Mouse (Mus musculus) heart, embryonic 13.5 days (tissue): Measurements from ENCODE around the gene Dhrs1. TPM values are rescaled to one million over a fixed set of nuclear protein-coding genes. Genes with fewer than 3 reads are reported as not detected.

Experiments
- ATAC-seq: fragments of 200-750 bp; cut with Nextera tagmentation; 2 replicates; pipeline ENCODE4 v1.8.0; 2017; ENCODE audit warnings: moderate TSS enrichment; ENCODE audit not compliant: insufficient number of reproducible peaks, low FRiP score, low TSS enrichment; ENCODE audit errors: extremely low read depth
- H3K27ac ChIP-seq: fragments of 300-500 bp; sonication (generic); replicated peaks from 2 replicates; pipeline ENCODE4 v1.5.1; 2015; ENCODE audit warnings: moderate library complexity, mild to moderate bottlenecking, inconsistent platforms
- H3K27me3 ChIP-seq: fragments of 300-500 bp; sonication (generic); replicated peaks from 2 replicates; pipeline ENCODE4 v1.6.1; 2015; ENCODE audit warnings: mild to moderate bottlenecking, inconsistent platforms
- H3K36me3 ChIP-seq: fragments of 300-500 bp; sonication (generic); 2 replicates; pipeline ENCODE4 v1.6.1; 2015; ENCODE audit warnings: mild to moderate bottlenecking, inconsistent platforms
- H3K4me1 ChIP-seq: fragments of 300-500 bp; sonication (generic); 2 replicates; pipeline ENCODE4 v1.6.1; 2015; ENCODE audit warnings: inconsistent platforms
- H3K4me2 ChIP-seq: fragments of 300-500 bp; sonication (generic); 2 replicates; pipeline ENCODE4 v1.6.1; 2015; ENCODE audit warnings: inconsistent platforms, mild to moderate bottlenecking, moderate library complexity
- H3K4me3 ChIP-seq: fragments of 300-500 bp; sonication (generic); 2 replicates; pipeline ENCODE4 v1.5.1; 2015; ENCODE audit warnings: moderate library complexity, mild to moderate bottlenecking, inconsistent platforms
- H3K9ac ChIP-seq: fragments of 300-500 bp; sonication (generic); 2 replicates; pipeline ENCODE4 v1.6.1; 2015; ENCODE audit warnings: inconsistent platforms, mild to moderate bottlenecking, moderate library complexity
- H3K9me3 ChIP-seq: fragments of 300-500 bp; sonication (generic); 2 replicates; pipeline ENCODE4 v1.6.1; 2016; ENCODE audit warnings: inconsistent platforms
- WGBS: fragments of 180-500 bp; shearing (Covaris S2); methylation state at CpG from one replicate; pipeline ENCODE4 v1.1.7; 2015; ENCODE audit warnings: mixed read lengths; 5-methylcytosine and 5-hydroxymethylcytosine counted together
- polyA plus RNA-seq: library from polyadenylated mRNA; unstranded; fragments of >200 nt; fragmentation: Nextera tagmentation; extraction: Ambion mirVana; gene quantifications from 2 replicates; pipeline ENCODE4 v1.2.1, GENCODE M21; 2015

The Dhrs1 gene
- polyA plus RNA-seq, 1 experiment from 2014 or later: 54.8 TPM

DNA sequence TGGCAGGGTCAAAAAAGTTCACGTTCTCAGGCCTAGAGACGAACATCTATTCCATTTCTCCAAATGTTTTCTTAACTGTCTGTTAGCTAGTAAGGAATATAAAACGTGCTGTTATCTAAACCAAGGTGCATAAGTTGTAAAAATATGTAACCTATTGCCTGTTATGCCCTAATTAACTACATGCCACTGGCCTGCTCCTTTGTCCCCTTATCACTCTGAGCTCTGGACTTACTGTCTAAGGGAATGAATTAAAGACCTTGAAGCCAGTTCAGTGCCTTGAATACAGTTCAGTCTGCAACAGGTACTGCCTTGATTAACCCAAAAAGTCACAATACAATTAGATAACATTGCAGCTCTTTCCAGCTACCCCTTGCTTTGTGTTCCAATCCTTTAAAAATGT, 10.2 kb downstream of the Dhrs1 start:
- H3K27me3 ChIP-seq: peaks cover 13% of the 10 kb centered on the region; the same call in 1 of the 2 replicates
- no peak overlapping the region for H3K27ac ChIP-seq
- H3K36me3 ChIP-seq: peaks cover 26% of the 10 kb centered on the region
- no peaks in the 10 kb centered on the region for H3K9me3 ChIP-seq
- no peak overlapping the region for H3K4me2 ChIP-seq
- no peak overlapping the region for H3K4me3 ChIP-seq
- no peak for ATAC-seq
- H3K9ac ChIP-seq: no peak overlapping the region
- WGBS: 50% methylated on average over 3 of the region's 3 CpGs
- H3K4me1 ChIP-seq: no peaks in the 10 kb centered on the region

DNA sequence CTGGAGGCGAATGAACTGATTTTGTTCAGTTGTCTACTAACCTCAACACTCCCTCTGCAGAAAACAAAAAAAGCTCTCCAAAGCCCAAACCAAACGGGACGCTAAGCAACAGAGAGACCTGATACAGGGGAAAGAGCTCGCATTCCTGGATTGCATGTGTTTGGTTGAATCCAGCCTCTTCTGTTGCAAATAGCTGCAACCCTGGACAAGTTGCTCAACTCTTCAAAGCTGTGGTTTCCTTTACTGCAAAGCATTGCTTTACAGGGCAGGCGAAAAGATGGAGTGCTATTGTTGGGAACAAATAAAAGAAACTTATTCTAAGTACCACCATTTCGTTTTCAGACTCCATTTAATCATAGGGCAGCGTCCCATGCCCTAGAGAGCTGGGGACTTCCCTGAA, 10.6 kb downstream of the Dhrs1 start:
- H3K4me1 ChIP-seq: no peaks in the 10 kb centered on the region
- no peak overlapping the region for H3K9ac ChIP-seq
- H3K27me3 ChIP-seq: peaks cover 17% of the 10 kb centered on the region; the same call in 1 of the 2 replicates
- H3K27ac ChIP-seq: no peak overlapping the region
- no peaks in the 10 kb centered on the region for H3K9me3 ChIP-seq
- no peak overlapping the region for H3K4me3 ChIP-seq
- WGBS: 70% methylated on average over 7 of the region's 7 CpGs
- H3K4me2 ChIP-seq: no peak overlapping the region
- ATAC-seq: no peak
- peaks cover 21% of the 10 kb centered on the region for H3K36me3 ChIP-seq

GRCm38 (mm10) chr14:55733889-55734288, 11.6 kb downstream of the Dhrs1 start:
- peaks cover 12% of the 10 kb centered on the region for H3K36me3 ChIP-seq

GRCm38 (mm10) chr14:55730531-55731032, 14.9 kb downstream of the Dhrs1 start:
- Histone ChIP-seq H3K9me3 (no peaks in the 10 kb centered on the region), H3K27me3 (peaks cover 35% of the 10 kb centered on the region; the same call in 1 of the 2 replicates), H3K4me2 (no peak overlapping the region), H3K4me1 (no peaks in the 10 kb centered on the region), H3K36me3 (no peaks in the 10 kb centered on the region), H3K9ac (no peak overlapping the region), H3K27ac (no peak overlapping the region), H3K4me3 (no peak overlapping the region)
- no peak for ATAC-seq
- 77% methylated on average over 7 of the region's 7 CpGs for WGBS

More at GRCm38 (mm10) chr14:55733889-55734288, 11.6 kb downstream of the Dhrs1 start:
- Histone ChIP-seq H3K27me3 (peaks cover 24% of the 10 kb centered on the region; the same call in 1 of the 2 replicates), H3K4me2 (no peak overlapping the region), H3K4me3 (no peak overlapping the region), H3K4me1 (no peaks in the 10 kb centered on the region), H3K9me3 (no peaks in the 10 kb centered on the region), H3K27ac (no peak overlapping the region), H3K9ac (no peak overlapping the region)
- ATAC-seq: no peak
- WGBS: 59% methylated on average over 10 of the region's 10 CpGs

DNA sequence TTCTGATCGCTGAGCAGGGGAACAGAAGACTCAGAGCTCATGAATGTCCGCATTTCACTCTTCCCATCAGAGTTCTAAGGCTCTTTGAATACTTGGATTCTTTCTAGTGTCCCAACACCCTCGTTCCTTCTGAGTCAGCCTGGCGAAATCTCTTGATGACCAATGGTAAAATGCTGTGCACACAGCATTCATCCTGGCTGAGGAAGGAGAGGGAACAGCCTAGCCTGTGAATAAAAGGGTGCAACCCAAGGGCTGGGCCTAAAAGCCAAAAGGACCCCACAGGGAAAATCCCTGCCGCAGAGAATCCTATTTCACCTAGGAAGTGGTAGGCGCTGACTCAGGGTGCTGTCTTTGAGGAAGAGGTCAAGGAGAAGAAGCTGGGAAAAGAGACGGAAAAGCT, 15.4 kb downstream of the Dhrs1 start:
- no peaks in the 10 kb centered on the region for H3K9me3 ChIP-seq
- ATAC-seq: no peak
- peaks cover 35% of the 10 kb centered on the region; the same call in 1 of the 2 replicates for H3K27me3 ChIP-seq
- WGBS: 73% methylated on average over 7 of the region's 7 CpGs
- no peak overlapping the region for H3K4me3 ChIP-seq
- no peak overlapping the region for H3K27ac ChIP-seq
- no peaks in the 10 kb centered on the region for H3K4me1 ChIP-seq
- H3K9ac ChIP-seq: no peak overlapping the region
- no peak overlapping the region for H3K4me2 ChIP-seq
- no peaks in the 10 kb centered on the region for H3K36me3 ChIP-seq

GRCm38 (mm10) chr14:55727889-55728685, 17.4 kb downstream of the Dhrs1 start:
- Histone ChIP-seq H3K9me3 (no peaks in the 10 kb centered on the region), H3K4me1 (0 out of 2 replicates have a peak, but pooled peaks cover 6% of the 10 kb centered on the region), H3K4me2 (no peak overlapping the region), H3K9ac (no peak overlapping the region), H3K36me3 (no peaks in the 10 kb centered on the region), H3K27ac (no peak overlapping the region), H3K27me3 (peaks cover 31% of the 10 kb centered on the region; the same call in 1 of the 2 replicates), H3K4me3 (no peak overlapping the region)
- WGBS: 62% methylated on average over 8 of the region's 8 CpGs
- no peak for ATAC-seq

DNA sequence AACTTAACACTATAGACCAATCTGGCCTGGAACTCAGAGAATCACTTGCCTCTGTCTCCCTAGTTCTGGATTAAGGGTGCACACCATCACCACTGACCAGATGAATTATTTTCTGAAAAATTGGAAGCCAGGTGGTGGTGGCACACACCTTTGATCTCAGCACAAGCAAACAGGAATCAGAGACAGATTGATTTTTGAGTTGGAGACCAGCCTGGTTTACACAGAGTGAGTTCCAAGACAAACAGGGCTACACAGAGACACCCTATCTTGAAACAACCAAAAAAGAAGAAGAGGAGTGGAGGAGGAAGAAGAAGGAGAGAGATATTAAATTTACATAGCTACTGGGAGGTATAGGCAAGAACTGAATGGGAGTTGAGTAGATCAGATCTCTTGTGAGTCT, 19.2 kb downstream of the Dhrs1 start:
- H3K27me3 ChIP-seq: 0 out of 2 replicates have a peak, but pooled peaks cover 29% of the 10 kb centered on the region
- H3K4me2 ChIP-seq: no peak overlapping the region
- no peaks in the 10 kb centered on the region for H3K9me3 ChIP-seq
- peaks cover 13% of the 10 kb centered on the region for H3K4me1 ChIP-seq
- H3K27ac ChIP-seq: no peak overlapping the region
- H3K36me3 ChIP-seq: no peaks in the 10 kb centered on the region
- no peak overlapping the region for H3K4me3 ChIP-seq
- H3K9ac ChIP-seq: no peak overlapping the region
- ATAC-seq: no peak

GRCm38 (mm10) chr14:55724411-55724871, 21.0 kb downstream of the Dhrs1 start:
- H3K4me3 ChIP-seq: no peak overlapping the region
- H3K4me2 ChIP-seq: no peak overlapping the region
- H3K27ac ChIP-seq: no peak overlapping the region; the same call in 1 of the 2 replicates
- peaks cover 17% of the 10 kb centered on the region for H3K4me1 ChIP-seq
- WGBS: 38% methylated on average over 8 of the region's 8 CpGs
- H3K9me3 ChIP-seq: no peaks in the 10 kb centered on the region
- peaks cover 11% of the 10 kb centered on the region for H3K36me3 ChIP-seq
- H3K27me3 ChIP-seq: 0 out of 2 replicates have a peak, but pooled peaks cover 14% of the 10 kb centered on the region
- no peak overlapping the region for H3K9ac ChIP-seq
- ATAC-seq: no peak

- Histone ChIP-seq H3K4me1 (peaks cover 17% of the 10 kb centered on the region), H3K4me3 (no peak overlapping the region), H3K4me2 (no peak overlapping the region), H3K9me3 (no peaks in the 10 kb centered on the region), H3K27ac (no peak overlapping the region), H3K9ac (no peak overlapping the region), H3K36me3 (peaks cover 21% of the 10 kb centered on the region), H3K27me3 (0 out of 2 replicates have a peak, but pooled peaks cover 9% of the 10 kb centered on the region)
- ATAC-seq: no peak
- 91% methylated on average over 7 of the region's 7 CpGs for WGBS
Observed at GRCm38 (mm10) chr14:55723433-55723832, 22.1 kb downstream of the Dhrs1 start.

DNA sequence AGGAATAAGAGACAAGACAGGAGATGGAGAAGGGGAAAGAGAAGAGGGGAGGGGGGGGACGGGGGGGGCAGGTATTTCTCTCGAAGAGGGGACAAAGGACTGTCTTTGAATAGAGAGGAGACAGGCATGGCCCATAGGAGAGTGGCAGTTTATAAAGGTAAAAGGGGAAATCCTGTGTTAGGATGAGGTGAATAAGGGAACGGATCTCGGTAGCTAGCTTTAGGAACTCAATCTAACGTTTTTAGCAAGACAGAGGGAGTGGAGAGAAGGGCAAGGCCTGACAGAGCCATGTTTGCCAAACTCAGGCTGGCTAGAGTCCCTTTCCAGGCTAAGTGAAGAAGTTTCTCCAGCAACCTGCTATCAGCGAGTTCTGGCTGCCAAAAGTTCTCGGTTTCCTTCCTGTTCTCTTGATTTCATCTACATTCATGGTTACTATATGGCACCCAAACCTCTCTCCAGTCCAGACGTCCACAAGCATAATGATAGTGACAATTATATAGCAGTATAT, 23.0 kb downstream of the Dhrs1 start:
- no peak for ATAC-seq
- Histone ChIP-seq H3K9me3 (no peaks in the 10 kb centered on the region), H3K36me3 (peaks cover 28% of the 10 kb centered on the region), H3K4me3 (peak overlapping the region; percentile 92), H3K27me3 (0 out of 2 replicates have a peak, but pooled peaks cover 5% of the 10 kb centered on the region), H3K27ac (peak overlapping the region; percentile 83; the same call in 1 of the 2 replicates), H3K4me1 (peaks cover 17% of the 10 kb centered on the region), H3K4me2 (peak overlapping the region; percentile 85), H3K9ac (peak overlapping the region; percentile 90)
- 48% methylated on average over 8 of the region's 8 CpGs for WGBS

DNA sequence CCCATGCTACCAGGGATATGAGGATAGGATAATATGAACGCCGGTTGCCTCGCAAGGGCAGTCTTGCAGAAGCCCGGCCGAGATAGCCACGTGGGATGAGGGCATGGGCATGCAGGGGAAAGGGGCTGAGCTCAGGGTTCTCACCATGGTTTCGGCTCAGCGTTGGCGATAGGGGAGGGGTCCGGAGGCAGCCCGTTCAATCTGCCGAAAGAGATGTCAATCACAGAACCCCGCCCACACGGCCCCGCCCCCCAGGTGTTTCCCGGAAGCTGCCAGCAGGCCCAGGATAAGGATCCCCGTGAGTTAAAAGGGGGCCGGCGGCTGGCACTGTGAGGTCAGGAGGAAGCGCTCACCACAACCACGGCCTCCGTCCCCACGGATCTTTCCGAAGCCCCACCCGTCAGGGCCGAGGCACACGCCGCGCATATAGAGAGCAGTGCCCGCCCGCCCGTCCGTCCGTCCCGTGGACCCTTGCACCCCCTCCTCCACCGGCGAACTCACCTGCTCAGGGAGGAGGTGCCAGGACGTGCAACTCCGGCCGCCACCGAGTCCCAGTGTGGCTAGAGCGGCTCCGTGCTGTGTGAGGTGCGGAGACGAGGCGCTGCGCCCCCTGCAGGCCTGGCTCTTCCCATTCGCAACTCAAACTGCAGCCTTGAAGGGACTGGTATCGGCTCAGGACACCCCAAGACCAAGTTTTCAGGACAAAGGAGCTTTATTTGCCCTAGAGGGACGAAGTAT, 23.6 kb downstream of the Dhrs1 start, which contains the start of gene Rabggta:
TSS of gene Rabggta (minus strand) at position 564 of the 738 bp plus-strand sequence.
- H3K27ac ChIP-seq: peak within 1 kb of the TSS; percentile 83
- peak within 1 kb of the TSS; percentile 92 for H3K4me3 ChIP-seq
- H3K9ac ChIP-seq: peak within 1 kb of the TSS; percentile 90
- peaks cover 34% of the 10 kb centered on the region for H3K36me3 ChIP-seq
- ATAC-seq: peak; percentile 82
- no peaks in the 10 kb centered on the region for H3K9me3 ChIP-seq
- H3K4me2 ChIP-seq: peak within 1 kb of the TSS; percentile 85
- H3K27me3 ChIP-seq: no peaks in the 10 kb centered on the region
- under 1% methylated on average over 50 of the region's 50 CpGs for WGBS
- H3K4me1 ChIP-seq: peaks cover 17% of the 10 kb centered on the region
